Mouse (Mus musculus) layer of hippocampus, postnatal 36 days (tissue): ENCODE results near the gene Lbp. TPM values are rescaled to one million over a fixed set of nuclear protein-coding genes. Genes with fewer than 3 reads are reported as not detected.

Experiments used
- DNase-seq, 2 experiments: peaks; one replicate each; pipeline ENCODE4 v3.0.0; 2022
- total RNA-seq, 2 experiments: library from RNA; stranded (reverse); gene quantifications; 2 replicates each; pipeline ENCODE4 v1.2.3; 2021

Lbp gene
- 1 to 10 TPM in 1 of 2 experiments, under 1 TPM in 1; 1.00 to 3.9 TPM for total RNA-seq

GRCm38 (mm10) chr2:158305948-158306695, at the start of gene Lbp:
Lbp (plus strand) TSS chr2:158306493.
- DNase-seq: no peak

GRCm38 (mm10) chr2:158256894-158257293, 49.4 kb upstream of the Lbp start:
- DNase-seq: no peak

- DNase-seq: no peak
Measured at GRCm38 (mm10) chr2:158258005-158258418, 48.3 kb upstream of the Lbp start, which contains the start of gene Bpi. Bpi (plus strand) TSS chr2:158258094.

- DNase-seq: peak; percentile 27 to 35
Measured at GRCm38 (mm10) chr2:158258781-158259180, 47.5 kb upstream of the Lbp start.

GRCm38 (mm10) chr2:158259498-158259897, 46.8 kb upstream of the Lbp start:
- DNase-seq: no peak

- DNase-seq: no peak
Measured at GRCm38 (mm10) chr2:158264877-158265276, 41.4 kb upstream of the Lbp start.

- DNase-seq: no peak
Measured at GRCm38 (mm10) chr2:158270017-158270416, 36.3 kb upstream of the Lbp start.

GRCm38 (mm10) chr2:158273646-158274045, 32.6 kb upstream of the Lbp start:
- no peak for DNase-seq

GRCm38 (mm10) chr2:158275349-158275748, 30.9 kb upstream of the Lbp start:
- no peak for DNase-seq

- DNase-seq: no peak
Measured at GRCm38 (mm10) chr2:158275811-158276210, 30.5 kb upstream of the Lbp start.

GRCm38 (mm10) chr2:158276451-158276850, 29.8 kb upstream of the Lbp start:
- DNase-seq: no peak

- DNase-seq: no peak
Measured at GRCm38 (mm10) chr2:158276878-158277277, 29.4 kb upstream of the Lbp start.

- no peak for DNase-seq
Measured at GRCm38 (mm10) chr2:158279656-158280055, 26.6 kb upstream of the Lbp start.

GRCm38 (mm10) chr2:158281497-158282205, 24.6 kb upstream of the Lbp start:
- DNase-seq: no peak

GRCm38 (mm10) chr2:158283136-158283535, 23.2 kb upstream of the Lbp start:
- DNase-seq: no peak

- DNase-seq: no peak
Measured at GRCm38 (mm10) chr2:158283771-158284170, 22.5 kb upstream of the Lbp start.

- DNase-seq: peak; percentile 26 to 40
Measured at GRCm38 (mm10) chr2:158284571-158284970, 21.7 kb upstream of the Lbp start.

- DNase-seq: no peak
Measured at GRCm38 (mm10) chr2:158285655-158286054, 20.6 kb upstream of the Lbp start.

GRCm38 (mm10) chr2:158295700-158296099, 10.6 kb upstream of the Lbp start:
- no peak for DNase-seq

GRCm38 (mm10) chr2:158299203-158299602, 7.1 kb upstream of the Lbp start:
- no peak for DNase-seq

GRCm38 (mm10) chr2:158299731-158300130, 6.6 kb upstream of the Lbp start:
- DNase-seq: no peak

- DNase-seq: no peak
Measured at GRCm38 (mm10) chr2:158302807-158303206, 3.5 kb upstream of the Lbp start.

- no peak for DNase-seq
Measured at GRCm38 (mm10) chr2:158306696-158307049, 380 bp downstream of the Lbp start.

- DNase-seq: peak; percentile 52 to 60
Measured at GRCm38 (mm10) chr2:158308276-158308675, 2.0 kb downstream of the Lbp start.
